Mouse (Mus musculus): ENCODE measurements around the gene P2ry10. TPM values are rescaled to one million over a fixed set of nuclear protein-coding genes. Genes with fewer than 3 reads are reported as not detected.

The P2ry10 gene
- 0.77 TPM for polyA plus RNA-seq (2014; fragmentation: Illumina TruSeq; extraction: RNeasy Lipid Tissue Mini Kit (QIAGEN cat#74804); ENCODE audit: low read depth, low replicate concordance)

GRCm38 (mm10) chrX:107088177-107088576 lies at the start of gene P2ry10:
Gene P2ry10, plus strand, starts transcription at chrX:107088492.

DNA sequence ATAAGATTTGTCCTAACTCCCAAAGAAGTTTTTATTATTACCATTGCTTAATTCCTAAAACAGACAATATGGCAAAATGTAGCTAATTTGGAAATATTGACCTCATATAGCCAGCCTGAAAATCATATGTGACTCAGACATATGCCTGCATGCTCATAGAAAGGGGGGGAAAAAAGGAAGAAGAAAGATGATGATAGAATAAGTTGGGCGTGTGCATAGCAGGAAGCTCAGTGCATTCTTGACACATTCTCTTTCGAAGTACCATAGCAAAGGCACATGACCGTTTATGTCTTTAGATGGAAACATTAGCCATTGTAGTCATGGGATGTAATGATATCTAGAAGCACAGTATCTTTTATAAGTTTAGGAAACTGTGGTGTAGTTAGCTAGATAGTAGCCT lies 60.4 kb downstream of the P2ry10 start, which contains the start of gene P2ry10b:
TSS of gene P2ry10b (plus strand) at position 247 of the 400 bp plus-strand sequence.

Other genes with a start within 250 kb of the P2ry10 start
- 1.6 TPM for gene Rtl3, start 247.8 kb upstream of the P2ry10 start, polyA plus RNA-seq (2014; fragmentation: Illumina TruSeq; extraction: RNeasy Lipid Tissue Mini Kit (QIAGEN cat#74804); ENCODE audit: low read depth, low replicate concordance)
- gene Lpar4, start 167.9 kb upstream of the P2ry10 start, polyA plus RNA-seq (2014; fragmentation: Illumina TruSeq; extraction: RNeasy Lipid Tissue Mini Kit (QIAGEN cat#74804); ENCODE audit: low read depth, low replicate concordance) = 1.6 TPM
- 0.60 TPM for gene P2ry10b, start 60.4 kb downstream of the P2ry10 start, polyA plus RNA-seq (2014; fragmentation: Illumina TruSeq; extraction: RNeasy Lipid Tissue Mini Kit (QIAGEN cat#74804); ENCODE audit: low read depth, low replicate concordance)
- 0.14 TPM for gene Gpr174, start 167.4 kb downstream of the P2ry10 start, polyA plus RNA-seq (2014; fragmentation: Illumina TruSeq; extraction: RNeasy Lipid Tissue Mini Kit (QIAGEN cat#74804); ENCODE audit: low read depth, low replicate concordance)